Mouse (Mus musculus): ENCODE results near the gene Zer1.

Zer1 gene

GRCm38 (mm10) chr2:30048699-30049388 is 75.5 kb downstream of the Zer1 start, which contains the start of gene Wdr34:
Wdr34 (minus strand) TSS chr2:30048881.
- peak; percentile 97 to 98 for DNase-seq

DNA sequence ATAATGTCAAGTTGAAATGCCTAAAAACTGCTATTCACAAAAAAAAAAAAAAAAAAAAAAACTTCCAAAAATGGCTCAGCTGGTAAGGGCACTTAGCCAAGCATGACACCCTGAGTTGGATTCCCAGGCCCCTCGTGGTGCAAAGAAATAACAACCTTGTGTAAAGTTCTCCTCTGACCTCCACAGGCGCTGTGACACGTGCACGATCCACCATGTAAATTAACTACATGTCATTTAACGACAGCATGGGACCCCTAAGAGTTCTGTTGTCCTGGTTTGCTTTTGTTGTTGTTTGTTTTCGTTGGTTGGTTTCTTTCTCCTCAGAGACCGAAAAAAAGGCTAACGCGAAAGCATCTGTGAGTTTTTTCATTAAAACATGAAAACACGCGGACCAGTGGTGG is 76.3 kb downstream of the Zer1 start:
- DNase-seq: no peak

Measured in lung, adult 18-20 months (tissue).